Mouse (Mus musculus) liver, embryonic 16.5 days (tissue): ENCODE data around the gene Mapk12. TPM values are rescaled to one million over a fixed set of nuclear protein-coding genes. Genes with fewer than 3 reads are reported as not detected.

Experiments used
- ATAC-seq: fragments of 200-750 bp; cut with Nextera tagmentation; 2 replicates; pipeline ENCODE4 v1.8.0; 2017; ENCODE audit warnings: low read depth, mild to moderate bottlenecking, moderate number of reproducible peaks, moderate library complexity
- H3K27ac ChIP-seq: fragments of 300-500 bp; sonication (generic); 2 replicates; pipeline ENCODE4 v1.5.1; 2014; ENCODE audit warnings: mild to moderate bottlenecking, low read length
- H3K27me3 ChIP-seq: fragments of 300-500 bp; sonication (generic); 2 replicates; pipeline ENCODE4 v1.6.1; 2014; ENCODE audit warnings: low read depth, low read length, mixed read lengths; ENCODE audit not compliant: control insufficient read depth, insufficient read depth
- H3K36me3 ChIP-seq: fragments of 300-500 bp; sonication (generic); 2 replicates; pipeline ENCODE4 v1.6.1; 2014; ENCODE audit warnings: mild to moderate bottlenecking; ENCODE audit not compliant: control insufficient read depth, insufficient read depth
- H3K4me1 ChIP-seq: fragments of 300-500 bp; sonication (generic); 2 replicates; pipeline ENCODE4 v1.6.1; 2014; ENCODE audit warnings: low read depth, low read length, mixed read lengths; ENCODE audit not compliant: control insufficient read depth
- H3K4me2 ChIP-seq: fragments of 300-500 bp; sonication (generic); 2 replicates; pipeline ENCODE4 v1.6.1; 2014; ENCODE audit warnings: low read depth, low read length, mixed read lengths
- H3K4me3 ChIP-seq: fragments of 300-500 bp; sonication (generic); 2 replicates; pipeline ENCODE4 v1.5.1; 2014; ENCODE audit warnings: low read depth, mild to moderate bottlenecking, low read length
- H3K9ac ChIP-seq: fragments of 300-500 bp; sonication (generic); 2 replicates; pipeline ENCODE4 v1.6.1; 2014; ENCODE audit warnings: low read depth, low read length
- H3K9me3 ChIP-seq: fragments of 300-500 bp; sonication (generic); replicated peaks from 2 replicates; pipeline ENCODE4 v1.6.1; 2016; ENCODE audit warnings: low read length; ENCODE audit not compliant: control insufficient read depth
- WGBS: fragments of 180-500 bp; shearing (Covaris S2); extraction: QIAGEN DNeasy Blood & Tissue Kit; methylation state at CpG from one replicate; pipeline ENCODE4 v1.1.7; 2014; ENCODE audit not compliant: insufficient replicate concordance; 5-methylcytosine and 5-hydroxymethylcytosine counted together
- polyA plus RNA-seq: library from polyadenylated mRNA; unstranded; fragments of >200 nt; fragmentation: Nextera tagmentation; extraction: Ambion mirVana; gene quantifications from 2 replicates; pipeline ENCODE4 v1.2.1, GENCODE M21; 2015

The Mapk12 gene
- polyA plus RNA-seq, 1 experiment from 2014 or later = 1.9 TPM

GRCm38 (mm10) chr15:89137378-89138045 is 3.0 kb downstream of the Mapk12 start:
- WGBS = 57% methylated on average over 11 of the region's 11 CpGs
- Histone ChIP-seq H3K4me1 (no peaks in the 10 kb centered on the region), H3K36me3 (no peaks in the 10 kb centered on the region), H3K9ac (no peak overlapping the region), H3K27ac (no peak overlapping the region), H3K27me3 (peaks cover 54% of the 10 kb centered on the region), H3K4me3 (no peak overlapping the region), H3K4me2 (no peak overlapping the region), H3K9me3 (no peaks in the 10 kb centered on the region)
- ATAC-seq = no peak

- no peaks in the 10 kb centered on the region for H3K9me3 ChIP-seq
- no peak overlapping the region for H3K4me2 ChIP-seq
- H3K27me3 ChIP-seq = peaks cover 45% of the 10 kb centered on the region
- no peaks in the 10 kb centered on the region for H3K4me1 ChIP-seq
- no peaks in the 10 kb centered on the region for H3K36me3 ChIP-seq
- ATAC-seq = no peak
- no peak overlapping the region for H3K27ac ChIP-seq
- no peak overlapping the region for H3K4me3 ChIP-seq
- H3K9ac ChIP-seq = no peak overlapping the region
- WGBS = 78% methylated on average over 5 of the region's 5 CpGs
These were observed 3.9 kb downstream of the Mapk12 start for GRCm38 (mm10) chr15:89136461-89137155.

GRCm38 (mm10) chr15:89131316-89131715 is 9.2 kb downstream of the Mapk12 start:
- no peak overlapping the region for H3K27ac ChIP-seq
- H3K27me3 ChIP-seq = peaks cover 3% of the 10 kb centered on the region
- H3K9me3 ChIP-seq = no peaks in the 10 kb centered on the region
- no peak overlapping the region for H3K4me2 ChIP-seq
- H3K4me3 ChIP-seq = no peak overlapping the region
- H3K9ac ChIP-seq = no peak overlapping the region
- no peak for ATAC-seq
- 30% methylated on average over 3 of the region's 3 CpGs for WGBS
- peaks cover 14% of the 10 kb centered on the region for H3K4me1 ChIP-seq
- H3K36me3 ChIP-seq = no peaks in the 10 kb centered on the region

- Histone ChIP-seq H3K4me2 (no peak overlapping the region), H3K36me3 (no peaks in the 10 kb centered on the region), H3K27me3 (no peaks in the 10 kb centered on the region; the same call in none of the 2 replicates), H3K9me3 (no peaks in the 10 kb centered on the region), H3K9ac (no peak overlapping the region), H3K27ac (no peak overlapping the region), H3K4me1 (peaks cover 14% of the 10 kb centered on the region), H3K4me3 (no peak overlapping the region)
- ATAC-seq = no peak
These were observed 10.3 kb downstream of the Mapk12 start for GRCm38 (mm10) chr15:89130245-89130644.

- Histone ChIP-seq H3K9ac (peak within 1 kb of the TSS; percentile 83), H3K36me3 (no peaks in the 10 kb centered on the region), H3K4me1 (peaks cover 15% of the 10 kb centered on the region), H3K4me2 (peak within 1 kb of the TSS; percentile 85), H3K27ac (peak within 1 kb of the TSS; percentile 88), H3K9me3 (no peaks in the 10 kb centered on the region), H3K27me3 (no peaks in the 10 kb centered on the region; the same call in 1 of the 2 replicates), H3K4me3 (peak within 1 kb of the TSS; percentile 79)
- 3% methylated on average over 36 of the region's 36 CpGs for WGBS
- ATAC-seq = peak; percentile 87
These were observed 11.8 kb downstream of the Mapk12 start, which contains the start of gene Hdac10 for GRCm38 (mm10) chr15:89128382-89129350. TSS of gene Hdac10 (minus strand) at chr15:89128700.

GRCm38 (mm10) chr15:89127364-89127940 is 13.1 kb downstream of the Mapk12 start:
- no peak for ATAC-seq
- Histone ChIP-seq H3K27me3 (no peaks in the 10 kb centered on the region; the same call in 1 of the 2 replicates), H3K4me1 (peaks cover 21% of the 10 kb centered on the region), H3K4me2 (peak overlapping the region; percentile 85), H3K27ac (no peak overlapping the region), H3K36me3 (no peaks in the 10 kb centered on the region), H3K4me3 (peak overlapping the region; percentile 79), H3K9ac (peak overlapping the region; percentile 83; the same call in 1 of the 2 replicates), H3K9me3 (no peaks in the 10 kb centered on the region)
- 75% methylated on average over 8 of the region's 8 CpGs for WGBS

GRCm38 (mm10) chr15:89126622-89127021 is 13.9 kb downstream of the Mapk12 start:
- WGBS = 75% methylated on average over 8 of the region's 8 CpGs
- Histone ChIP-seq H3K4me3 (no peak overlapping the region), H3K4me2 (no peak overlapping the region), H3K36me3 (no peaks in the 10 kb centered on the region), H3K4me1 (peaks cover 29% of the 10 kb centered on the region), H3K9ac (no peak overlapping the region), H3K9me3 (no peaks in the 10 kb centered on the region), H3K27ac (no peak overlapping the region), H3K27me3 (no peaks in the 10 kb centered on the region; the same call in 1 of the 2 replicates)
- ATAC-seq = no peak

GRCm38 (mm10) chr15:89125351-89125750 is 15.2 kb downstream of the Mapk12 start:
- no peak for ATAC-seq
- Histone ChIP-seq H3K4me1 (peaks cover 42% of the 10 kb centered on the region), H3K27me3 (no peaks in the 10 kb centered on the region), H3K36me3 (no peaks in the 10 kb centered on the region), H3K27ac (no peak overlapping the region), H3K9me3 (no peaks in the 10 kb centered on the region), H3K9ac (no peak overlapping the region), H3K4me2 (no peak overlapping the region), H3K4me3 (no peak overlapping the region)
- WGBS = 83% methylated on average over 9 of the region's 9 CpGs
